Mouse (Mus musculus): ENCODE measurements around the gene Gm42517. TPM values are rescaled to one million over a fixed set of nuclear protein-coding genes. Genes with fewer than 3 reads are reported as not detected.
A peak's percentile ranks its signal among the peaks of the same experiment; 100 is the strongest.

Gene Gm42517
- total and polyA plus RNA-seq, 3 experiments = not detected

DNA sequence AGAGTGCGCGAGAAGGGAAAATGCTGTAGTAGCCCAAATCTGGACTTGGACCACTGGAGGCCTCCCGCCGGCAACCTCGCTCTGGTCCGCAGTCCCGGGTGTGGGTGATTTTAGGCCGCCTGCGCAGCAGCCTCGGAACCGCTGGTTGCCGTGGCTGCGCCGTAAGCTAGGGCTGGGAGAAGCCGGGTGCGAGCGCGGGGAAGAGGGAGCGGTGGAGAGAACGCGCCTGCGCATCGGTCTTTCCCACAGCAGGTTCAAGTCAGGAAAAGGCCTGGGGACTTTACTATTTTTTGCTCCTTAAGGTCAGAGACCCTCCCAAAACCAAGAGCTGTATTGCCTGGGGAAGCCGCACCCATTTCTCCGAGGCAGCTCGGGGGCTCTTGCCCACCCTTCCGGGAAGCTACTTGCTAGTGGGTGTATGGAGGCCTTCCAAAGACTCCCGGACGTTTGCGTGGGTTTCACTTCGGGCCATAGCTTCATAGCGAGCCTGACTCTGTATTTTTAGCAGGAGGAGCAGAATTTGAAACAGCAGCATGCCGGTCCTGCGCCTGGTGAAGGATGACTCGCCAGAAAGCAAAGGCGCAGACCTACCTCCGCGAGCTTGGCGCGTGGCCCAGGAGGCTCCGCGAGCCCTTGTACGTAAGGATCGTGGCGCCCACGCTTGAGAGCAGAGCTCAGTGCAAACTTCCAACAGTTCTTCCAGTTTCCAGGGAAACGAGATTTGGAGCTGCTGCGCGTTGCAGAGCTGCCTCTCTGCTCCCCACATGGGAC, 1.3 kb upstream of the Gm42517 start:
- no peak for DNase-seq (ENCODE audit: extremely low read depth)
- Histone ChIP-seq H3K36me3 (replicated peaks in 1 of 2; ENCODE audit: control insufficient read depth in 1 of 2, insufficient read depth in 1 of 2, low read length in 1 of 2) (no peaks in the 10 kb centered on the region), H3K4me2 (ENCODE audit: insufficient read depth, low read depth, poor library complexity, severe bottlenecking) (peak overlapping the region; percentile 27), H3K9me3 (replicated peaks; ENCODE audit: low read length) (peaks cover 21% of the 10 kb centered on the region), H3K79me2 (replicated peaks; ENCODE audit: control insufficient read depth, extremely low read depth, insufficient read depth, poor library complexity, severe bottlenecking) (no peaks in the 10 kb centered on the region), H3K9ac (ENCODE audit: insufficient read depth, low read depth) (no peak overlapping the region), H3K4me1 (ENCODE audit: control insufficient read depth in 1 of 2, insufficient read depth in 2 of 2) (peaks cover 2 to 8% of the 10 kb centered on the region in 2 experiments; a peak in 3 of 4 replicates), H3K4me3 (replicated peaks in 1 of 3; ENCODE audit: low read depth in 2 of 3, low read length in 2 of 3, poor library complexity in 1 of 3) (no peak overlapping the region), H3K27me3 (replicated peaks) (peaks cover 12% of the 10 kb centered on the region), H3K27ac (ENCODE audit: insufficient read depth, low read depth) (no peak overlapping the region)
- TF ChIP-seq SMC3 (IDR thresholded peaks at IDR 0.05; ENCODE audit: low read depth, low read length) (no peak), NRF1 (IDR thresholded peaks at IDR 0.05; ENCODE audit: low read depth, low read length) (0 out of 2 replicates have a peak, but pooled peaks have one; percentile 45)
- dilution Hi-C loops (cut with MboI; ENCODE audit: extremely low pct_ligation_motif_present, extremely low pct_unique_long_range_greater_than_20kb, low sequenced_read_pairs) (no loop called here), in situ Hi-C loops (cut with MboI; ENCODE audit: low pct_ligation_motif_present, low pct_unique_long_range_greater_than_20kb, low sequenced_read_pairs) (no loop called here)

GRCm38 (mm10) chr5:108368446-108368845, 724 bp upstream of the Gm42517 start:
- H3K4me1 ChIP-seq (ENCODE audit: control insufficient read depth in 1 of 2, insufficient read depth in 2 of 2) = peaks cover 2 to 3% of the 10 kb centered on the region in 2 experiments; a peak in 2 of 4 replicates
- in situ Hi-C loops (cut with MboI; ENCODE audit: low pct_ligation_motif_present, low pct_unique_long_range_greater_than_20kb, low sequenced_read_pairs) = no loop called here
- dilution Hi-C loops (cut with MboI; ENCODE audit: extremely low pct_ligation_motif_present, extremely low pct_unique_long_range_greater_than_20kb, low sequenced_read_pairs) = no loop called here

GRCm38 (mm10) chr5:108366984-108367841, 509 bp downstream of the Gm42517 start:
- H3K4me3 ChIP-seq (replicated peaks in 1 of 3; ENCODE audit: low read depth in 2 of 3, low read length in 2 of 3, poor library complexity in 1 of 3) = no peak overlapping the region
- H3K36me3 ChIP-seq (replicated peaks in 1 of 2; ENCODE audit: control insufficient read depth in 1 of 2, insufficient read depth in 1 of 2, low read length in 1 of 2) = no peaks in the 10 kb centered on the region
- peaks cover 21% of the 10 kb centered on the region for H3K9me3 ChIP-seq (replicated peaks; ENCODE audit: low read length)
- dilution Hi-C loops (cut with MboI; ENCODE audit: extremely low pct_ligation_motif_present, extremely low pct_unique_long_range_greater_than_20kb, low sequenced_read_pairs) (no loop called here), in situ Hi-C loops (cut with MboI; ENCODE audit: low pct_ligation_motif_present, low pct_unique_long_range_greater_than_20kb, low sequenced_read_pairs) (no loop called here)
- no peaks in the 10 kb centered on the region for H3K79me2 ChIP-seq (replicated peaks; ENCODE audit: control insufficient read depth, extremely low read depth, insufficient read depth, poor library complexity, severe bottlenecking)
- peak overlapping the region; percentile 55 for H3K4me2 ChIP-seq (ENCODE audit: insufficient read depth, low read depth, poor library complexity, severe bottlenecking)
- H3K27ac ChIP-seq (ENCODE audit: insufficient read depth, low read depth) = no peak overlapping the region
- no peak overlapping the region for H3K9ac ChIP-seq (ENCODE audit: insufficient read depth, low read depth)
- TF ChIP-seq CHD2 (IDR thresholded peaks at IDR 0.05; ENCODE audit: low read length) = no peak
- TF ChIP-seq POLR2AphosphoS2 (IDR thresholded peaks at IDR 0.05; ENCODE audit: low read depth, low read length) = no peak
- no peak for TF ChIP-seq MYC (IDR thresholded peaks at IDR 0.05; ENCODE audit: low read depth, low read length)
- no peak for TF ChIP-seq MAFK (IDR thresholded peaks at IDR 0.05; ENCODE audit: insufficient replicate concordance, low read length)
- no peak for TF ChIP-seq RAD21 (IDR thresholded peaks at IDR 0.05; ENCODE audit: low read depth, low read length)
- TF ChIP-seq JUN (IDR thresholded peaks at IDR 0.05; ENCODE audit: insufficient read depth, low read depth, low read length) = no peak
- H3K27me3 ChIP-seq (replicated peaks) = peaks cover 12% of the 10 kb centered on the region
- H3K4me1 ChIP-seq (ENCODE audit: control insufficient read depth in 1 of 2, insufficient read depth in 2 of 2) = no peaks in the 10 kb centered on the region
- no peak for DNase-seq (ENCODE audit: extremely low read depth)

More at GRCm38 (mm10) chr5:108368446-108368845, 724 bp upstream of the Gm42517 start:
- peaks cover 12% of the 10 kb centered on the region for H3K27me3 ChIP-seq (replicated peaks)
- no peak overlapping the region for H3K4me3 ChIP-seq (replicated peaks in 1 of 3; ENCODE audit: low read depth in 2 of 3, low read length in 2 of 3, poor library complexity in 1 of 3)
- H3K79me2 ChIP-seq (replicated peaks; ENCODE audit: control insufficient read depth, extremely low read depth, insufficient read depth, poor library complexity, severe bottlenecking) = no peaks in the 10 kb centered on the region
- no peaks in the 10 kb centered on the region for H3K36me3 ChIP-seq (replicated peaks in 1 of 2; ENCODE audit: control insufficient read depth in 1 of 2, insufficient read depth in 1 of 2, low read length in 1 of 2)
- no peak for TF ChIP-seq PAX5 (IDR thresholded peaks at IDR 0.05; ENCODE audit: low read length)
- TF ChIP-seq KAT2A (IDR thresholded peaks at IDR 0.05; ENCODE audit: insufficient replicate concordance, low read length) = no peak
- no peak for TF ChIP-seq JUN (IDR thresholded peaks at IDR 0.05; ENCODE audit: insufficient read depth, low read depth, low read length)
- TF ChIP-seq CHD2 (IDR thresholded peaks at IDR 0.05; ENCODE audit: low read length) = no peak
- TF ChIP-seq MEF2A (IDR thresholded peaks at IDR 0.05; ENCODE audit: borderline replicate concordance, low read depth, low read length) = no peak
- no peak for TF ChIP-seq UBTF (IDR thresholded peaks at IDR 0.05; ENCODE audit: low read depth, low read length)
- no peak for TF ChIP-seq ZMIZ1 (IDR thresholded peaks at IDR 0.05; ENCODE audit: low read depth, low read length)
- no peak for TF ChIP-seq ZNF384 (IDR thresholded peaks at IDR 0.05; ENCODE audit: low read depth, low read length)
- no peak for TF ChIP-seq TBP (conservative IDR thresholded peaks at IDR 0.05; ENCODE audit: low read depth, low read length)
- no peak overlapping the region for H3K27ac ChIP-seq (ENCODE audit: insufficient read depth, low read depth)
- no peak overlapping the region for H3K9ac ChIP-seq (ENCODE audit: insufficient read depth, low read depth)
- H3K9me3 ChIP-seq (replicated peaks; ENCODE audit: low read length) = peaks cover 21% of the 10 kb centered on the region
- no peak overlapping the region; the same call in 1 of the 2 replicates for H3K4me2 ChIP-seq (ENCODE audit: insufficient read depth, low read depth, poor library complexity, severe bottlenecking)
- no peak for DNase-seq (ENCODE audit: extremely low read depth)

Data from CH12.LX (cell line).